Mouse (Mus musculus) right cerebral cortex, postnatal 10 days (tissue): Measurements from ENCODE around the gene Arl15.
A peak's percentile ranks its signal among the peaks of the same experiment; 100 is the strongest.

Experiments used
- DNase-seq, 2 experiments: peaks; one replicate each; pipeline ENCODE4 v3.0.0; 2021; ENCODE audit warnings: low spot score in 2 of 2

The Arl15 gene

GRCm38 (mm10) chr13:114143247-114143646 lies 348.9 kb downstream of the Arl15 start:
- DNase-seq, result no peak

DNA sequence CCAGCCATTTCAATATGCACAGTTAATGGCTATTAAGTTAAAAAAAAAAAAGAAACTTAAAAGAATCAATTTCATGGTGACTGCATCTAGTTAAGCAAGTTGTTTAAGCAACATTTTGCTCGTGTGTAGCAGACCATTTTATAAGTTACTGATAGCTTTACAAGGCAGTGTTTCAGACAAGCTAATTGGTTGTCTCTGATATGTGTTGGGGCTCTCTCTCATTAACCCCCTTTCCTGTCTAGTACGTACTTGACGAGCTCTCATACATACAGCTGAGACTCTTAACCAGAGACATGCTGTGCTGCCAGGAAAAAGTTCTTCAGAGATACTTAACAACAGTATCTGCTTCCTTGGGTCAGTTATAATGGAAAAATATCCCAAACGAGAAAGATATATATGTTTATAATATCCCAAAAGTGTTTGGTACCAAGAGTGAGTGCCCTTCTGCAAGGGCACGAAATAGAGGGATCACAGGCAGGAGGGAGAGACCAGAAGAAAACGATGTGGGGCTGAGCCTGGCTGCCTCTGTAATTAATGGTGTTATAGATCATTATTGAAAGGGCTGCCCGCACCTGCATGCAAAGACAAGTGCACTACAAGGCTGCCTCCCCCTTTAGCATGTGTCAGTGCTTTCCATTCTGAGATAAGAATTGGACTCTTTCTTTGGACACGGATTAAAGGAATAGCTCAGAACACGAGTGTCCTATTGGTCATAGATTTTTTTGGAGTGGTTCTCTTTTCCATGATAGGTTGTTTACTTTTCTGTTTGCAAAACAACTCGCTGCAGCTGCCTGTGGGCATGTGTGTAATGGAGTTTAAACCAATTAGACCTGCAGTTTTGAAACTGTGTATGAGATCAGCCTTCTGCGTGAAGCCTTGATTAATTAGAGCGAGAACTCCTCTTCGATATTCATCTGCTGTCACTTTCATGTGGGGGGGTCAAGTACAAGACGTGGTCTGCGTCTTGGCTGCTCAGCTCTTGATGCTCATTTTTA lies 350.0 kb downstream of the Arl15 start:
- DNase-seq, result no peak

DNA sequence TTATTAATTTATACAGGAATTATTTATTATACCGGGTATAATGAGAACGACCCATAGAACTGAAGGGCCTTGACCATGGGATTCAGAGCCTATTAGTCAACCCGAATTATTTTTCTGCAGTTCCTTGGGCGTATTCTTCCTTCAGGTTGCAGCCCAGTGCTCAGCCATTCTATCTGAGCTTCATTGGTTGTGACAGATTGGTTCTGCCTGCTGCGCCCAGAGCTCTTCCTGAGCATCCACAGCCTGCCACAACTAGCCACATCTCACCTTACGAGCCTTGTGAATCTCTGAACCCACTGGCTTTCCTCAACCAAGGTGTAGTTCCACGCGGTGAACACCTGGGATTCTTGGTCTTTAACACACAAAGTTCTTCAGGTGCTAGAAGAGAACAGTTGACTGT lies 350.9 kb downstream of the Arl15 start:
- DNase-seq, result no peak

GRCm38 (mm10) chr13:114150856-114151697 lies 356.8 kb downstream of the Arl15 start:
- no peak for DNase-seq

DNA sequence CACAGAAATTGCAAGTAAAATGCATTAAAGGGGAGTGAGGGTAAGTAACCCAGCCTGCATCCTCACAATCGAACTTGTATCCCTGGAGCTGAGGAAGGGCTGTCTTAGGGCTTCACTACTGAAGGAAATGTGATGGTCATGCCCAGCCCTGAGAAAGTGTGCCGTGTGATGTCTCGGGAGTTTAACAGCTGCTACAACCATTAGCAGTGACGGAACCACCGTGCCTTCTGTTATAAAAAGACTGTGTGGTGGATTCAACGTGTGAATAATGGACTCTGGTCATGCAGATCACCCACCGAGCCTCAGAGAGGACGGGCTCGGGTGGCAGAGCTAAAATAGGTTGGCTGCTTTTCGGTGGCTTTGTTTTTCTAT lies 357.4 kb downstream of the Arl15 start:
- DNase-seq, result no peak

DNA sequence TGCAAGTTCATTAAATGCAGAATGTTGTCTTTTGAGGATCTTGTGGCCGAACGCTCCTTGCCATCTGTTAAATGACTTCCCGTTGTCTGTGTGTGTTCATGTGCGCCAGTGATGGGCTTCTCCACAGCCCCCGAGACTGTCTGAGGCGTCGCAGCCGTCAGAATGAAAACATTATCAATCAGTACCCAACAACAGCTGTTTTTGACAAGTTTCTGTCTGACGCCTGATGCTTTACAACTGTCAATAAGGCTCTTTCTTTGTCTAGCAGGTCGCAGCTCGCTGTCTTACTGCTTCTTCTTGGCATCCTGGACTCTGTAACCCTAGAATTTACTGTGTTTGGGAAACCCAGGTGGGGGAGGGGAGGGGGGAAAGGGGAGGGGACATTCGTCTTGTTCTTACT lies 362.4 kb downstream of the Arl15 start:
- no peak for DNase-seq

DNA sequence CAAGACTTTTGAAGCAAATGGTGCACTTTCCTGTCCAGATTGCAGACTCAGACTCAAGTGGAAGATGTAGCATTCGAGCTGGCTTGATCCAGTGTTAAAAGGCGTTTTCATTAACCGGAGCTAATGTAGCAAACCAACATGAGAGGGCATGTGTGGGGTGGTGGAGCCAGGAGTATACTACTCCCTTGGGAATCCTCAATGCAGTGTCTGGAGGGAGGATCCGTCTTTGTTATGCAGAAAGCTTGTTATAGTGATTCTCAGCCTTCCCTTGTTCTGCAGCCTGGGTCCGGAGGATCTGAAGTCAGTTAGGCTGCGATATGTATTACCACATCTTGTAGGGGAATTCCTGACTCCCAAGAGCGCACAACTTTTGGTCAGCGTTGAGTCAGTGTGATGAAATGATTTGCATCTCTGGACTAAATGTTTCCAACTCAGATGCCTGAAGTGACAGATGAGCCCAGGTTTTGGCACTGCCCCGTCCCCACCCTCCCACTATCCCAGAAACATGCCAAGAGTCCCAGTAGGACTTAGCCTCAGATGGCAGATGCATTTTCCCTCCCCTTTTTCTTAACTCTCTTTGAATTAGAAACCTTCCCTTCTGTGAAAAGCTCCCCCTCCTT lies 363.9 kb downstream of the Arl15 start:
- DNase-seq, result no peak

DNA sequence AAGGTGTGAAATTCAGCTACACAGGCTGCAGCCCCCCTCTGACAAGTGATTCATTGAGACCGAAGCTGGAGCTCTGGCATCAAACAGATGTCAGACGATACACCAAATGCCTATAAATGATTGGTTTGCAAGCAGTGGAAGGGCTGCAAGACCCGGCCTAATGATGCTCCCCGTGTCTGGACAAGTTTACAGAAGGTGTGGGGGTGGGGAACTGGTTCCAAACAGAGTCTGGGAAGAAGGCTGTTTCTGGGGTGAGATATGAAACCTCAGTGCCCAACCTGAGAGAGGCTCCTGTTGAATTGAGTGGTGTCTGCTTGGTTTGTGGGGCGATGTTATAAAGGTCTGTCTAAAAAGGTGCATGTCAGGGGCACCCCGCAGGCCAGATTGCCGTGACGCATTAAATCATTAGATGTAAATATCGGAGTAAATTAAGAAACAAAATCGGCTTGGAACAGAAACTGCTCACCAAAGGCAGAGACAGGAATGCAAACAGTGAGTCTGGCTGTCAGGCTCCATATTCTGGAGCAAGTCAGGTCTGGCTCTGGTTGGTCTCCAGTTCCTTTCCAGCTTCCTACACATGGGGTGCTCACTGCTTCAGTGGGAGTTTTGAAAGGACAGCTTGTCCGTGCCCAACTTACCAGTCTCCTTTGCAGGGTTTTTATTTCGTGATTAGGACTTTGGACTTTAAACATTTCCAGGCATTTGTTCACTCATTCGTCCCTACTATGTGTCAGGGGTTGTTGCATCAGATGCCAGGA lies 365.5 kb downstream of the Arl15 start:
- DNase-seq, result no peak

DNA sequence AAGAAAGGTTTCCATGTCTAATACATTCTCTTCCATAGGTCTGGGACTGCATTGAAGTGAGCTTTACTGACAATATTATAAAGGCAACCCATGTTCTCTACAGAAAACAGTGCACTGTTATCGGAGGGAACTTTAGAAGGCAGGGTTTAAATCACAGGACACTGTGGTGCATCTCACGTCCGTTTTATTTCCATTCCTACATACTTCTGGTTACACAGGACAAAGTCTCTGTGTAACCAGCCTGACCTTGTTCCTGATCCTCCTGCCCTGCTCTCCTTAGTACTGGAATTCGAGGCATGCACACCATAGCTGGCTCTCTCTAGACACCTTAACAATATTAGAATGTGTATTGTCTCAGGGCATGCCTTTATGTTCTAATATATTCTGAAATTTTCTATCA lies 368.4 kb downstream of the Arl15 start:
- no peak for DNase-seq

DNA sequence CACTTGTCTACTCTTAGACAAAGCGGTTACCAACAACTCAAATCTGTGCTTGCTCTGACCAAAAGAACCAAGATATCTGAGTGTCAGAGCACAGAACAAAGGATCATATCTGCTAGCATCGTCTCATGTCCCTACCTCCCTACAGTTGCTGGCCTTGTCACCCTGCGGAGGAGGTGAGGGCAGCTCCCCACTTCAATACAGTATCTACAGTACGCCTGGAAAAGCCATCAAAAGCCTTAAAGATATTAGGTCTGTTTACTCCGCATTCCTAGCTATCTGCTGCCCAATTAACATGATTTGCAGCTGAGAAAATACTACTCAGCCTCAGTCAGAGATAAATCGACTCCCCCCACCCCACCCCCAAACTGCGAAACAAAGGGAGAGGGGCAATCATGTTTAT lies 371.3 kb downstream of the Arl15 start:
- no peak for DNase-seq

DNA sequence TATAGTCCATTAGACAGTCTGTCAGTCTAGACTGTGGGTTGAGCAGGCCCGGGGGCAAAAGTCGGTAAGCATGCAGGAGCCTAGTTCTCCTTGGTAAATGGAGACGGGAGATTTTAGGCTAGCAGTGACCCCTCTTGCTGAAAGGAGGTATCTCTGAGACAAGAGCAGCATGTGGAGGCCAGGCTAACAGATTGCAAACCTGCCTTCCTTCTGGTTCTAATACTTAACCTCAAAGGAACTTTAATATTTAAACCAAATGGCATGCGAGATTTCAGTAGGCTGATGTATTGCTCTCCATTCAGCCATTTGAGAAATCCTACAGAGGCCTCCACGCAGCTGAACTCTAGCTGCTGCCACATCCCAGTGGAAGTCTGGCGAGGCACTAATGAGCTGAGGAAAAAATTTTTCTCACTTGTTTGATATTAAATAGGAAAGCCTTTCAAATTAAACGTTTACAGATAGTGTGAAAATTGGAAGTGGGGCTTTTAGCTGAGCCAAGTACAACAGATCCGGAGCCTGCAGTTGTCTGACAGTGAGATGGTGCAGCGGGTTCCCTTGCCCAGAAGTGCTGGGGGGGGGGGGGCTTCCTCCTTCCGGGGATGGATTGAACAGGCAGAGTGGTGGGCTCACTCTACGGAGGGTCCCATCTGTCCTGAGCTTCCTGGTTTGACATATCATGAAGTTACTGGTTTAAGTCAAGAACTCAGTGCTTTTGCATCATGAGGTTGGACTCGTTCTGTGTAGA lies 372.3 kb downstream of the Arl15 start:
- no peak for DNase-seq

- no peak for DNase-seq
Observed at GRCm38 (mm10) chr13:114170061-114170460, 375.8 kb downstream of the Arl15 start.

GRCm38 (mm10) chr13:114171465-114171864 lies 377.2 kb downstream of the Arl15 start:
- no peak for DNase-seq

DNA sequence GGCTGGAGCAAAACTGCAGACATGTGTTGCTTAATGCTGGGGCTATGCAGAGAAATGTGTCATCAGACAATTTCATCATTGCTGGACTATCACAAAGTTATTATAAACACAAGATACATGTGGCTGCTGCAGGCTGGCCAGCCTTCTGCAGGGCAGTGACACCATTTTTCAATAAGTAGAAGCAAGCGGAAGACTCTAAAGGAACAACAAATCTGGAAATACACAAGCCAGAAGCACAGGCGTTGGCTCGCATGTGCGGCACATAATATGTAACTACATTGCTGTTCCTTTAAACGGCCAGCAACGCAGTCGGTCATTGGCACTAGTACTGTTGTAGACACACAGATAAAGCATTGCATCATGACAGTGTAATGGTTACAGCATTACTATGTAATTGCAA lies 393.8 kb downstream of the Arl15 start:
- DNase-seq, result no peak

DNA sequence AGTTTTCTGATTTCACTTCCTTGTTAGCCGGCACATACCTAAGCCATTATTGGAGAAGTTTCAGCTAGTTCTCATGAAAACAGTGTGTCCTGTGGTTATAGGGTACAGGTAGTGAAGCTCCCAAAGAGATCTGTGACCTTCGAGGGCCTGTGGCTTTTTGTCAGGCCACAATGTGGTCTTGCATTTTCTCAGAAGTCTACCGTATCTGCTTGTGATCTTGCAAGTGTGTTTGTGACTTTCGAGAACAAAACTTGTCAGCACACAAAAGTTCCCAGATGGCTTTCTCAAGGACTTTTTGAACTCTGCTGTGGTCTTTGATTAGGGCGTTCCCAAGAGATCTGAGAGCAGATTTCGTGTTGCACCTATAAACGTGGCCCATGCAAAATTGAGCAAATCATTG lies 394.5 kb downstream of the Arl15 start:
- DNase-seq, result no peak

DNA sequence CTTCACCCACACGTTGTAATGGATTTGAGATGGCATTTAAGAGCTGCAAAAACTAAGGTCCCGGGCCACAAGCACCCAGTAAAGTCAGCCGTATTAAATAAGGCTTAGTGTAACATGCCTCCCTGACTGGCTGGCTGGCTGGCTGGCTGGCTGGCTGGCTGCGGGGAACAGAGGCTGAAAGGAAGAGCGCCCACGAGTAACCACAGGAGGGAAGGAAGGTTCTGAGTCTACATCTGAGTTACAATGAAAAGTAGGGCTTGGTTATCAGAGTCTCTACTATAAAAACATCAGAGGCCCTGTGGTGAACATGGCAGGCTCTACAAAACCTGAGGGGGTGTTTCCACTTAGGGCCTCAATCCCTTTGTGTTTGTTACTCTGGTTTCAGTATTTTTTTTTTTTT lies 395.1 kb downstream of the Arl15 start:
- DNase-seq, result no peak

- DNase-seq, result no peak
Observed at GRCm38 (mm10) chr13:114190898-114191297, 396.6 kb downstream of the Arl15 start.

- DNase-seq, result peak; percentile 36 to 38
Observed at GRCm38 (mm10) chr13:114198252-114198799, 404.0 kb downstream of the Arl15 start.

GRCm38 (mm10) chr13:114199746-114200145 lies 405.4 kb downstream of the Arl15 start:
- DNase-seq, result peak; percentile 50 to 67

DNA sequence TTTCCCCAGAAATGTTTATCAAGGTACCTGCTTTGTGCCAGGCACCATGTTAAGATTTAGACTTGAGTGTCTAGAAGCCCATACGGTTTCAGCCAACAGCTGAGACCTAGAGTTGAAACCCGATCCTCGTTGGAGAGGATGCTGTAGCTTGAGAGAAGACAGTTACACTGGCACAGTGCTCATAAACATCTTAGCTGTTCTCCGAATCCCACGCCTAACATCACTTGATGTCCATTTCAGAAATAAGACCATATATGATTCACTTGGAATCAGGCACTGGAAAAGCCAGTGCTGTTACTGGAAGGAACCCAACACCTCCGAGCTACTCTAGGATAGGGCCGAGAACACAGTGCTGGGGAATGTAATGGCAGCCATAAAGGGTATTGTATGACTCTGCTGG lies 406.2 kb downstream of the Arl15 start:
- DNase-seq, result no peak
